Mouse (Mus musculus) kidney, embryonic 16.5 days (tissue): ENCODE results near the gene Sgms1. TPM values are rescaled to one million over a fixed set of nuclear protein-coding genes. Genes with fewer than 3 reads are reported as not detected.

ENCODE experiments used
- ATAC-seq: fragments of 200-750 bp; cut with Nextera tagmentation; 2 replicates; pipeline ENCODE4 v1.8.0; 2017; ENCODE audit warnings: moderate TSS enrichment; ENCODE audit not compliant: low FRiP score, low TSS enrichment
- H3K27ac ChIP-seq: fragments of 300-500 bp; sonication (generic); 2 replicates; pipeline ENCODE4 v1.5.1; 2014; ENCODE audit warnings: low read length
- H3K27me3 ChIP-seq: fragments of 300-500 bp; sonication (generic); 2 replicates; pipeline ENCODE4 v1.6.1; 2014; ENCODE audit warnings: low read length, control low read depth, mixed read lengths; ENCODE audit not compliant: insufficient read depth
- H3K36me3 ChIP-seq: fragments of 300-500 bp; sonication (generic); 2 replicates; pipeline ENCODE4 v1.6.1; 2014; ENCODE audit warnings: low read length, control low read depth, mixed read lengths; ENCODE audit not compliant: insufficient read depth
- H3K4me1 ChIP-seq: fragments of 300-500 bp; sonication (generic); 2 replicates; pipeline ENCODE4 v1.6.1; 2014; ENCODE audit warnings: low read length, control low read depth, mixed read lengths; ENCODE audit not compliant: insufficient read depth
- H3K4me2 ChIP-seq: fragments of 300-500 bp; sonication (generic); replicated peaks from 2 replicates; pipeline ENCODE4 v1.6.1; 2014; ENCODE audit warnings: low read depth, low read length
- H3K4me3 ChIP-seq: fragments of 300-500 bp; sonication (generic); 2 replicates; pipeline ENCODE4 v1.5.1; 2014; ENCODE audit warnings: mild to moderate bottlenecking, low read length
- H3K9ac ChIP-seq: fragments of 300-500 bp; sonication (generic); replicated peaks from 2 replicates; pipeline ENCODE4 v1.6.1; 2014; ENCODE audit warnings: low read length
- H3K9me3 ChIP-seq: fragments of 300-500 bp; sonication (generic); 2 replicates; pipeline ENCODE4 v1.6.1; 2016; ENCODE audit warnings: low read length, control low read depth
- WGBS: fragments of 180-500 bp; shearing (Covaris S2); extraction: QIAGEN DNeasy Blood & Tissue Kit; methylation state at CpG from one replicate; pipeline ENCODE4 v1.1.7; 2014; 5-methylcytosine and 5-hydroxymethylcytosine counted together
- polyA plus RNA-seq: library from polyadenylated mRNA; unstranded; fragments of >200 nt; fragmentation: Nextera tagmentation; extraction: Ambion mirVana; gene quantifications from 2 replicates; pipeline ENCODE4 v1.2.1, GENCODE M21; 2015

The Sgms1 gene
- polyA plus RNA-seq, 1 experiment from 2014 or later: 65.5 TPM

DNA sequence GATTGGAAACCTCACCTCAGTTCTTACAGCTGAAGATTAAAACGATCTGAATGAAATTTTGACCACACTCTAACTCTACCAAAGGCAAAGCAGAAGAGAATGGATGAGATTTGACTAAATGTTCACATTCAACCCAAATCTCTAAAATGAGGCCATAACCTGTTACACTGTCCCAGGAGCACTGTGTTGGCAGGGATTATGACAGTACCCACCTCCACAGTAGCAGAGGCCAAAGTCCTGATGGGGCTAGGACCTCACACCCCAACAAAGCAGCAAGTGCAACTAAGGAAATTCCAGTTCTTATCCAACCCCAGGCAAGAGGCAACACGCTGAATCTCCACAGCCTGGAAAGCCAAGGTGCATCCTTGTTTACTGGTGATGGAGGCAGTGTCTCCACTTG lies 112.2 kb downstream of the Sgms1 start:
- WGBS: 81% methylated on average over 2 of the region's 2 CpGs
- Histone ChIP-seq H3K27me3 (no peaks in the 10 kb centered on the region), H3K36me3 (no peaks in the 10 kb centered on the region), H3K4me3 (no peak overlapping the region), H3K9me3 (no peaks in the 10 kb centered on the region), H3K9ac (no peak overlapping the region), H3K27ac (no peak overlapping the region), H3K4me2 (no peak overlapping the region), H3K4me1 (peaks cover 44% of the 10 kb centered on the region)
- no peak for ATAC-seq

DNA sequence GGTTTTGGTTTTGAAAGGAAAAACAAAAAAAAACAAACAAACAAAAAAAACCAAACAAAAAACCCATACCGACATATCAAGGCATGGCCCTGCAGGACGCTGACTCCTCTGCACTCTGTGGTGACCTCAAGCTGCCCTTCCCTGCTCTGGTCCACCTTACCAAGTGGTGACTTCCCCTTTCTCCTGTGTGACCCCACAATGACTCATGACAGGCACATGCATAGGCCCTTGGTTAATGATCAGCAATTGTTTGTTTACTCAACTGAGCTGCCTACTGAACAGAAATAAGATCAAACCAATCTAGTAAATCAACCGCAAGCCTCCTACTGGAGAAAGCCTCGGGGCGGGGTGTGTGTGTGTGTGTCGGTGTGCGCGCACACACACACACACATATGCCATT lies 112.7 kb downstream of the Sgms1 start:
- ATAC-seq: peak; percentile 75; the same call in 1 of the 2 replicates
- Histone ChIP-seq H3K4me1 (peaks cover 41% of the 10 kb centered on the region), H3K9me3 (no peaks in the 10 kb centered on the region), H3K27me3 (no peaks in the 10 kb centered on the region), H3K9ac (no peak overlapping the region), H3K4me3 (no peak overlapping the region), H3K36me3 (no peaks in the 10 kb centered on the region), H3K4me2 (no peak overlapping the region), H3K27ac (no peak overlapping the region)
- WGBS: 64% methylated on average over 8 of the region's 8 CpGs

DNA sequence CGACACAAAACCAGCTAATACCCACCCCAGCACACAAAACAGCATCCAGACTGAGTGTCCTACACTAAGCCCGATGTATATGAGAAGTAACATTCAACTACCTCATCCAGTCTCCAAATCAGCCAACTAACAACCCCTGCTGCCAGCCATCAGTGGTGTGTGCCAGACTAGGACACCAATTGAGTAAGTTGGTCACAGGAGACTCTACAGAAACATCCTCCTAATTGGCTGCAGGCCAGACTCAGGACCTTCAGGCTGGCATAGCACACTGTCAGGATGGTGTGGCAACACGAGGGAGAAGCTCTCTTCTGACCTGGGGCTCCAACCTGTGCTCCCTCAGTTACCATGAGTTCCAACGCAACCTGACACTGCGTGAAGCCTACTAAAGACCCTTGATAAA lies 113.3 kb downstream of the Sgms1 start:
- H3K4me1 ChIP-seq: peaks cover 37% of the 10 kb centered on the region
- H3K4me2 ChIP-seq: no peak overlapping the region
- H3K9ac ChIP-seq: no peak overlapping the region
- H3K27me3 ChIP-seq: no peaks in the 10 kb centered on the region
- H3K9me3 ChIP-seq: no peaks in the 10 kb centered on the region
- no peak overlapping the region for H3K27ac ChIP-seq
- ATAC-seq: no peak
- no peaks in the 10 kb centered on the region for H3K36me3 ChIP-seq
- no peak overlapping the region for H3K4me3 ChIP-seq
- WGBS: 74% methylated on average over 5 of the region's 5 CpGs

DNA sequence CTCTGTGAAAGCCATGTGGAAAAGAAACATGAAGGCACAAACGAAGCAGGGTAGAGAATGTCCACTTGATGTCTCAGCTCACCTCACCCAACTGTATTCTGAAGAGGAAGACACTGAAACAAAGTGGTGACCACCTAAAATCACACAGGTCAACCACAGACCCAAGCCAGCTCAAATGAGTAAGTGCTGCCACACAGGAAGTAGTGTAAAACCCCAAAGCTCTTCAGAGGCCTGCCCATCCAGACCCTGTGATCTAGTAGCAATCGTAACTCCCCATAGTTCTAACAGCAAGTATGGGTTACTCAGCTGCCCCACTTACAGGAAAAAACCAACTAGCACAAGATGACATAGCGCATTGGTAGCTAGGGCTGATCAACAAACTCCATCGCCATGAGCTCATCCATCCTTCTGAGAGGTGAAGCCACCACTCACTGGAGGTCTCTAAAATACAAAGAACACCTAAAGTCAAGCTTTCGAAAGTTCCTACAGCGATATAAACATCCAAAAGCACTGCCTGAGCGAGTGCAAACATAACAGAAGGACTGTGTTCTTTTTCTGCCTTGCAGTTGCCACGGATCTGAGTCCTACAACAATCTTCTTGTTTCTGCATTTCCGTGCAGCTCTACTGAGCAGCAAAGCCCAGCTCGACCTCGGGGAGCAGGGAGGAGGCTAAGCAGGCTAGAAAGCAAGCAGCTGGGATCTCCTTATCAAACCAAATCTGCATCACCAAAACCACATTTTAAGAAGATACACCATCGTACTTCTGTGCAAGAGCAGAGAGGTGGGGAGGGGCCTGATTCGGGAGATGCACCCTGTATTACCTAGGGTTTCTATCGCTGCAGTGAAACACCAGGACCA lies 114.2 kb downstream of the Sgms1 start:
- no peaks in the 10 kb centered on the region for H3K27me3 ChIP-seq
- no peak for ATAC-seq
- H3K4me2 ChIP-seq: no peak overlapping the region
- WGBS: 82% methylated on average over 14 of the region's 14 CpGs
- H3K9me3 ChIP-seq: no peaks in the 10 kb centered on the region
- no peaks in the 10 kb centered on the region for H3K36me3 ChIP-seq
- no peak overlapping the region for H3K4me3 ChIP-seq
- H3K4me1 ChIP-seq: peaks cover 29% of the 10 kb centered on the region
- H3K9ac ChIP-seq: no peak overlapping the region
- H3K27ac ChIP-seq: no peak overlapping the region

DNA sequence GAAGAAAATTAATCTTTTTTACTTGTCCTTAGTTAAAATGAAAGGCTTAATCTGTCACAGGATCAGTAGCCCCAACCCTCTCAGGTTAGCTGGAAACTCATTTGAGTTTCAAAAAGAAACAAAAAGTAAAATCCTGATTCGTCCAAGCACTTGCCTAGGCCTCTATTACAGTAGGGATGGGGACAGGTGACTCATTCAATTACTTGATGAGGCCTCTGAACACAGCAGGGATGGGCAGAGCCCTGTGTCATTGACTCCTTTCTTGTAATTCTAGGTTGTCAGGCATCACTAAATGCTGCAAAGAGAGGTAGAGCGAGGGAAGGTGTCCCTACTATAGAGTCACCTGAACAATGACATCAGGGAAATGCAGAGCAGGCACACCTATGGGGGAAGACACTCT lies 115.4 kb downstream of the Sgms1 start:
- H3K4me1 ChIP-seq: peaks cover 23% of the 10 kb centered on the region
- WGBS: 71% methylated on average over 2 of the region's 2 CpGs
- H3K4me2 ChIP-seq: no peak overlapping the region

DNA sequence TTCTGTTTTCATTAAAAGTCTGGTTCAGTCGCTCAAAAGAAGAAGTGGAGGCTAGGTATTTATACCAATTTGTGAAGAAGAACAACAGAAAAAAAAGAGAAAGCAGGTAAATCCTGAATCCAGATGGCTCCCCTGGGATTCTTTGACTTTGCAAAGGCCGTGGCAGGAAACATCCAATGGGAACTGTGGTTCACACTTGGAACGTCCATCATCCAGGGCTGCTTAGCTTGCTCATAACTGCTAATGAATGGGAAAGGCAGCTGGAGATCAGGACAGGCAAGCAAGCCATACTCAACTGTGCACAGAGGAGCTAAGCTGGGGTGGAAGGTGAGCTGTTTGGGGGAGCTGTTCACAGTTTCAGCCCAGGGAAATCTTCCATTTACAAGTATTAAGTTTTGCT lies 115.8 kb downstream of the Sgms1 start:
- no peaks in the 10 kb centered on the region for H3K36me3 ChIP-seq
- H3K9ac ChIP-seq: no peak overlapping the region
- 49% methylated on average over 3 of the region's 3 CpGs for WGBS
- no peak overlapping the region for H3K27ac ChIP-seq
- ATAC-seq: no peak
- no peaks in the 10 kb centered on the region for H3K27me3 ChIP-seq
- H3K4me3 ChIP-seq: no peak overlapping the region
- no peak overlapping the region for H3K4me2 ChIP-seq
- no peaks in the 10 kb centered on the region for H3K9me3 ChIP-seq
- peaks cover 27% of the 10 kb centered on the region for H3K4me1 ChIP-seq

More for the DNA sequence above, 115.4 kb downstream of the Sgms1 start:
- H3K9me3 ChIP-seq: no peaks in the 10 kb centered on the region
- H3K4me3 ChIP-seq: no peak overlapping the region
- ATAC-seq: no peak
- H3K36me3 ChIP-seq: no peaks in the 10 kb centered on the region
- no peak overlapping the region for H3K27ac ChIP-seq
- H3K27me3 ChIP-seq: no peaks in the 10 kb centered on the region
- no peak overlapping the region for H3K9ac ChIP-seq

DNA sequence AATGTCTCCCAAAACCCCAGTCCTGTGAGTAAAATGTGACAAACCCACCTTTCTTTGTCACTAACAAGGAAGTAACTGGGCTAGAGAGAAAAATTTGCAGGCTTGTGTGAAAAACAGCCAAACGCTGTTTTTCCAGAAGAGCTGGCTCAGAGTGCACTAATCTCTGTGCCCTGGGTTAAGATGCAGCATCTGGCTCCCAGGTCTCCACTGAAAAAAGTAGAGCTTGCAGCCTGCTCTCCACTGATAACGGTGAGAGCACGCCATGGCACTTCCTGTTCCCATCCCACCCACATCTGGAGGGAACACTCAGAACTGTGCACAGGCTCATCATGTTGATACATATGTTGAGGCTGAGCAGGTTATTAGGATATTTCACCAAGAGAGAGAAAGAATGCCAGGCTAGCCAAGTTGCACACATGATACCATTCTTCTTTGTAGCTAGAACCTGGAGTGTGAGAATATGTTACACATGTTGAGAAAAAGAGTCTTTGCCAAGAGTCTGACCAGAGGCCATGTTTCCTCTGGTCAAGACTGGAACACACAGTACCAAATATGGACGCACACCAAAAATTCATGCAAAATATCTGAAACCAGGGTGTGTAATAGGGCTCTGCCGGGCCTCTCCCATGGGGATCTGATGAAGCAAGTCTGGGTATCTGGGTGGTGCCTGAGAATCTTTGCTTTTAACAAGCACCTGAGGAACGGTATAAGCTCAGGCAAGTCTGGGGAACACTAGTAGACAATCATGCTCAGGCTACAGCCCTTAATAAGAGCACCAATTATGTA lies 116.8 kb downstream of the Sgms1 start:
- H3K4me3 ChIP-seq: no peak overlapping the region
- no peak overlapping the region for H3K9ac ChIP-seq
- no peak for ATAC-seq
- H3K27me3 ChIP-seq: no peaks in the 10 kb centered on the region
- WGBS: 65% methylated on average over 6 of the region's 6 CpGs
- H3K9me3 ChIP-seq: no peaks in the 10 kb centered on the region
- no peaks in the 10 kb centered on the region for H3K36me3 ChIP-seq
- H3K27ac ChIP-seq: no peak overlapping the region
- H3K4me2 ChIP-seq: no peak overlapping the region
- H3K4me1 ChIP-seq: peaks cover 37% of the 10 kb centered on the region

DNA sequence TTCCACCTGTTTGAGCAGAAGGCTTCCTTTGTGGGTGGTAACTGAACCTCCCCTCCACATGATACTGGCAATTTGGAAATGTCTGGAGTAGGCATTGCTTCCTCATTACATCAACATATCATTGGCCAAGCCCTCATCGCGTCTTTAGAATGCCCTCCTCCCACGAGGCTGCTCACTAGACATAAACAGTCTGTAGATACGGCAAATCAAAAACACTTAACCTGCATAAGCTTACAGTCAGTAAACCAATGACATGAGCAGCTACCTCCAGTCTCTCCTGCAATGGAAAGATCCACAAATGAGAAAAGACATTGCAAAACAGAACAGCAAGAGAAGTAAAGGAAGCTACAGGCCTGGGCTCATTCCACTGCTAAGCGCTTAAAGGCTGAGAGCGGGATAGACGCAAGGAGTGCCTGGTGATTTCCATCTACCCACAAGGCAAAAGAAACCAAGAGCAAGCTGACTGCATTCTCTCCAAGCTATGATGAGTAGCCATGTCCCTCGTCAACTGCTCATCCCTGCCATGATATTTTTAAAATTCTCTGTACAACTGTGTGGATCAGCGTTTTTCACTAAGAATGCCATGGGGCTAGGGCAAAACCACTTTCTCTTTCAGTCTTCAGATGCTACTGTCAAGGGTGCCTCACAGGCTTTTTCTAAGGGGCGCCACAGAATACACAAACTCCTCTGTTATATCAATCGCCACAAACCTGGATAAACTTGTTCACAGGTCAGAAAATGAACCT lies 117.9 kb downstream of the Sgms1 start:
- H3K9me3 ChIP-seq: no peaks in the 10 kb centered on the region
- 0 out of 2 replicates have a peak overlapping the region, but pooled peaks have one; percentile 8 for H3K27ac ChIP-seq
- peaks cover 34% of the 10 kb centered on the region for H3K4me1 ChIP-seq
- H3K4me3 ChIP-seq: no peak overlapping the region
- no peaks in the 10 kb centered on the region for H3K27me3 ChIP-seq
- H3K4me2 ChIP-seq: no peak overlapping the region
- WGBS: 77% methylated on average over 11 of the region's 11 CpGs
- ATAC-seq: no peak
- no peak overlapping the region for H3K9ac ChIP-seq
- no peaks in the 10 kb centered on the region for H3K36me3 ChIP-seq

DNA sequence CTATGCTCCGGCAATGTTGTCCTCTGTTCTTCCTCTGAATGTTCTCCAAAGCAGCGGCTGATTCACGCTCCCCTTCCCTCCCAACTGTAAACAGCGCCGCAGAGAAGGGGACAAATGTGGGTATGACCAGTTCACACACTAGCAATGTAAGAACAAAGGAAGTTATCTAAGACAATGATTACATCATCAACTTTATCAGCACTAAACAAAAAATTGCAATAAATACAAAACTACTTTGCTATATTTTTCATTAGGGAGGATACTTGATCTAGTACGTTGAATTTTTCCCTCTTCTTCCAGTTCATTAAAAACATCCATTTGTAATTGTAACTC lies 119.7 kb downstream of the Sgms1 start:
- ATAC-seq: no peak
- Histone ChIP-seq H3K4me3 (no peak overlapping the region), H3K4me1 (peaks cover 26% of the 10 kb centered on the region), H3K4me2 (no peak overlapping the region), H3K9me3 (no peaks in the 10 kb centered on the region), H3K36me3 (no peaks in the 10 kb centered on the region), H3K9ac (no peak overlapping the region), H3K27me3 (no peaks in the 10 kb centered on the region), H3K27ac (no peak overlapping the region)
- 64% methylated on average over 6 of the region's 6 CpGs for WGBS
